In the genomic region with DNA sequence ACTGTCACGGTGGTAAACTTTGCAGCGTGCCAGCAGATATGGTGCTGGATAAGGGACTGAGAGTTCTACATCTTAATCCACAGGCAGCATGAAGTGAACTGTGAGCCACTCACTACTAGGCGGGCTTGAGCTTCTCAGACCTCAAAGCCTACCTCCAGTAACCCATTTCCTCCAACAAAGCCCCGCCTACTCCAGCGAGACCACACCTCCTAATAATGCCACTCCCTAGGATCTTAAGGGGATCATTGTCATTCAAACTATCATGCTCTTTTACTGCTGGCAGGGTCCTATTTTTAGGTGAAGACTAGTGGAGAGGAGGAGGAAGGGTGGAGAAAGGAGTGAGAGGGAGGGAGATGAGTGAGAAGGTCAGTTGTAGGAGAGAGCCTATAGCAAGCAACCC, we compare ENCODE assay signal across 30 mouse cellular contexts.
A peak's percentile ranks its signal among the peaks of the same experiment; 100 is the strongest.
DNase-seq lines count a peak whose midpoint lies in the region; TF ChIP-seq lines count a peak whose summit lies in the region.
"Had no signal": no experiment of that assay in that cellular context is flagged by ENCODE, and none has a peak within 500 bp of the region (broad histone marks: within the 10 kb centered on the region; RNA-seq: fewer than 3 reads in every experiment).

No protein-coding gene starts in this region.

- H3K27ac ChIP-seq in thymus, adult 2 months (ENCODE audit: control insufficient read depth, insufficient read depth, low read length), result no peak overlapping the region
- peak overlapping the region; percentile 86 for H3K27ac ChIP-seq in ES-Bruce4 (ENCODE audit: insufficient read depth, low read length)
- H3K27ac ChIP-seq in heart, adult 2 months, result no peak overlapping the region
- H3K27ac ChIP-seq: embryonic facial prominence, embryonic 10.5 days; embryonic facial prominence, embryonic 13.5 days; forebrain, embryonic 13.5 days; gastrocnemius, adult 2 months; heart, embryonic 10.5 days; heart, embryonic 13.5 days; hindbrain, embryonic 14.5 days; hindbrain, postnatal 0 days had no signal

- TF ChIP-seq POLR2A in thymus, adult 2 months (IDR thresholded peaks at IDR 0.05; ENCODE audit: control insufficient read depth, extremely low read depth, insufficient read depth, low read length, poor library complexity), result no peak
- TF ChIP-seq POLR2A in ES-Bruce4 (IDR thresholded peaks at IDR 0.05; ENCODE audit: insufficient read depth, low read length), result no peak
- no peak for TF ChIP-seq POLR2A in heart, adult 2 months (IDR thresholded peaks at IDR 0.05; ENCODE audit: insufficient read depth, low read depth, low read length)

- TF ChIP-seq CTCF in thymus, adult 2 months (IDR thresholded peaks at IDR 0.05; ENCODE audit: borderline replicate concordance, control insufficient read depth, extremely low read depth, insufficient read depth, low read length, poor library complexity), result no peak
- no peak for TF ChIP-seq CTCF in ES-Bruce4 (IDR thresholded peaks at IDR 0.05; ENCODE audit: low read depth, low read length)
- TF ChIP-seq CTCF in heart, adult 2 months (IDR thresholded peaks at IDR 0.05), result no peak

- H3K9me3 ChIP-seq in ES-Bruce4 (replicated peaks; ENCODE audit: control insufficient read depth, insufficient read depth, low read length, poor library complexity, severe bottlenecking), result no peaks in the 10 kb centered on the region
- H3K9me3 ChIP-seq: embryonic facial prominence, embryonic 10.5 days; embryonic facial prominence, embryonic 13.5 days; forebrain, embryonic 13.5 days; heart, embryonic 10.5 days; heart, embryonic 13.5 days had no signal

- intact Hi-C loops in heart, adult 2 months (cut with DNase I), result no loop called here
- intact Hi-C loops in left cerebral cortex, postnatal 10 days (cut with DNase I), result no loop called here

- DNase-seq in thymus, postnatal 14 days, result peak; percentile 13
- no peak for DNase-seq in thymus, adult 2 months
- peak; percentile 97 for DNase-seq in R1 (ENCODE audit: low read depth, low spot score)
- DNase-seq in heart, adult 2 months, result no peak
- no peak for DNase-seq in left cerebral cortex, postnatal 10 days (ENCODE audit: extremely low spot score in 1 of 2, low spot score in 2 of 2)
- no peak for DNase-seq in lung, postnatal 25 days (ENCODE audit: low spot score)
- DNase-seq: adrenal gland, adult 2 months; adrenal gland, postnatal 14 days; B cell, adult 2 months; cerebellum, adult 11 months; cerebellum, adult 2 months; cerebellum, postnatal 10 days; cerebellum, postnatal 36 days; embryo, embryonic 11 days; forebrain, postnatal 0 days; gastrocnemius, adult 2 months; gastrocnemius, postnatal 14 days; heart, adult 11 months; heart, postnatal 14 days; heart, postnatal 4 days had no signal

- TF ChIP-seq EP300 in ES-Bruce4 (IDR thresholded peaks at IDR 0.05; ENCODE audit: insufficient read depth, low read depth, low read length), result peak; percentile 39; the same call in 1 of the 2 replicates
- TF ChIP-seq EP300 in heart, adult 2 months (IDR thresholded peaks at IDR 0.05; ENCODE audit: insufficient read depth, low read depth, low read length), result no peak

- H3K27me3 ChIP-seq in thymus, adult 2 months (ENCODE audit: control insufficient read depth, insufficient read depth, low read length), result no peaks in the 10 kb centered on the region
- H3K27me3 ChIP-seq in ES-Bruce4 (ENCODE audit: control insufficient read depth, insufficient read depth, low read length, poor library complexity, severe bottlenecking), result no peaks in the 10 kb centered on the region
- H3K27me3 ChIP-seq in heart, adult 2 months (ENCODE audit: control insufficient read depth, insufficient read depth, low read length), result no peaks in the 10 kb centered on the region
- H3K27me3 ChIP-seq: CH12.LX; embryonic facial prominence, embryonic 13.5 days; forebrain, embryonic 13.5 days; heart, embryonic 13.5 days had no signal

- no peaks in the 10 kb centered on the region for H3K36me3 ChIP-seq in thymus, adult 2 months (ENCODE audit: control insufficient read depth, insufficient read depth, low read length)
- H3K36me3 ChIP-seq in ES-Bruce4 (ENCODE audit: control insufficient read depth, insufficient read depth, low read length, poor library complexity, severe bottlenecking), result no peaks in the 10 kb centered on the region
- peaks cover 2% of the 10 kb centered on the region; the same call in 1 of the 2 replicates for H3K36me3 ChIP-seq in heart, adult 2 months (ENCODE audit: control insufficient read depth, insufficient read depth, low read length)
- H3K36me3 ChIP-seq: embryonic facial prominence, embryonic 10.5 days; embryonic facial prominence, embryonic 13.5 days; heart, embryonic 10.5 days; heart, embryonic 13.5 days had no signal

- no peak overlapping the region for H3K4me3 ChIP-seq in thymus, adult 2 months (ENCODE audit: control insufficient read depth, insufficient read depth, low read length)
- H3K4me3 ChIP-seq in ES-Bruce4 (ENCODE audit: low read depth, low read length), result no peak overlapping the region
- no peak overlapping the region for H3K4me3 ChIP-seq in heart, adult 2 months
- H3K4me3 ChIP-seq: embryonic facial prominence, embryonic 10.5 days; embryonic facial prominence, embryonic 13.5 days; erythroblast, embryonic 14.5 days; forebrain, embryonic 13.5 days; gastrocnemius, adult 2 months; heart, embryonic 10.5 days; heart, embryonic 13.5 days had no signal

- peaks cover 8% of the 10 kb centered on the region for H3K4me1 ChIP-seq in thymus, adult 2 months (replicated peaks; ENCODE audit: control insufficient read depth, insufficient read depth, low read length)
- peaks cover 12% of the 10 kb centered on the region for H3K4me1 ChIP-seq in ES-Bruce4 (ENCODE audit: control insufficient read depth, insufficient read depth, low read length)
- H3K4me1 ChIP-seq in heart, adult 2 months (ENCODE audit: control insufficient read depth, insufficient read depth, low read length), result peaks cover 6% of the 10 kb centered on the region; the same call in 1 of the 2 replicates
- H3K4me1 ChIP-seq: embryonic facial prominence, embryonic 13.5 days; forebrain, embryonic 13.5 days; heart, embryonic 10.5 days had no signal

- 68% methylated on average over 5 of the region's 5 CpGs for WGBS in thymus, adult 2 months
- WGBS in heart, adult 2 months, result 74% methylated on average over 5 of the region's 5 CpGs

- no peak overlapping the region for H3K9ac ChIP-seq in ES-Bruce4 (ENCODE audit: low read depth, poor library complexity, severe bottlenecking)
- no peak overlapping the region for H3K9ac ChIP-seq in heart, adult 2 months (ENCODE audit: low read depth, low read length)
- H3K9ac ChIP-seq: embryonic facial prominence, embryonic 13.5 days; forebrain, embryonic 13.5 days; forebrain, postnatal 0 days; heart, embryonic 13.5 days; hindbrain, embryonic 14.5 days had no signal

- H3K79me2 ChIP-seq in heart, adult 2 months (replicated peaks; ENCODE audit: control insufficient read depth, insufficient read depth, low read length), result no peaks in the 10 kb centered on the region

Comparison
In these comparisons a context has a peak if more than half of its experiments do, and no peak if none do; other contexts are left out.
1. DNase-seq: peak in thymus, postnatal 14 days (single experiment) and R1 (single experiment); none in thymus, adult 2 months (single experiment), heart, adult 2 months (0 of 2), left cerebral cortex, postnatal 10 days (0 of 2) and lung, postnatal 25 days (single experiment).